Mouse (Mus musculus) adrenal gland, adult 8-10 months (tissue): ENCODE measurements at regions not wholly inside any gene's neighbourhood (a gene's known extent, or its start where the extent isn't known, plus 50 kb on each side); places are given as distances from the start of the nearest gene placed in this dataset.

Experiments used
- DNase-seq: peaks from one replicate; pipeline ENCODE4 v3.0.0; 2022

DNA sequence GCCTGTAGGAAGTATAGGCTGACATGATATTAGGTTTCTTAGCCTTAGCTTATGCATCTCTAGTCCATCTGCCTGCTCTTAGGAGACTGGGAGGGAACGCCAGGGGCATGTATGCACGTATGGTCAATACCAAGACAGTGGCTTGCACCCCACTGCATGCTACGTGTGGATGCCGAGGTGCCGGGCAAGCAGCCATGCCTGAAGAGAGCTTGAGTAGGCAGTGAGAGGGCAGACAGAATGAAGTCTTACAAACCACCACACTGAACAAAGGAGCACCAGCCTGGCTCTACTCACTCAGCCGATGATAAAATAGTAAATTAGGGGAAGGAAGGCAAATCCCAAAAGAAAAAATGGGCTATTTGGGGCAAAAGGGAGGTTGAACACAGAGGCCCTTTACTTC is 245.2 kb upstream of the Fn1 start:
- no peak for DNase-seq

- DNase-seq: no peak
These were observed 244.6 kb upstream of the Fn1 start for GRCm38 (mm10) chr1:71897464-71898051.

- no peak for DNase-seq
These were observed 243.2 kb upstream of the Fn1 start for GRCm38 (mm10) chr1:71896141-71896725.

DNA sequence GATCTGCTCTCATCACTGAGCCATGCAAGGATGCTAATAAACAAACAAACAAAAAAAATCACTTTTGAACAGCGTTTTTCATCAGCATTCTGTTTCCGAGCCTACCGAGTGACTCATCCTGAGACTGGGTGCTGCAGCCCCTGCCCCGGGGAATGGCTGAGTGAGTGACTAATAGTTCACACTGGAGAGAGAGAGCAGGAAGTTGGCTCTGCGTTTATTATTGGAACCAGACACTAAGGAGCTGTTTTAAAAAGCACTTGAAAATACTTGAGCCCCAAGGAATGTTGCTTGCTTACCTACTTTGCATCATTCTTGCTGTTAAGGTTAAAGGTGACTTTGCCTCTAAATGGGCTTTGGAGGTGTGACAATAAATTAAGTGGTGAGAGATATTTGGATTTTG is 240.6 kb upstream of the Fn1 start:
- DNase-seq: no peak

DNA sequence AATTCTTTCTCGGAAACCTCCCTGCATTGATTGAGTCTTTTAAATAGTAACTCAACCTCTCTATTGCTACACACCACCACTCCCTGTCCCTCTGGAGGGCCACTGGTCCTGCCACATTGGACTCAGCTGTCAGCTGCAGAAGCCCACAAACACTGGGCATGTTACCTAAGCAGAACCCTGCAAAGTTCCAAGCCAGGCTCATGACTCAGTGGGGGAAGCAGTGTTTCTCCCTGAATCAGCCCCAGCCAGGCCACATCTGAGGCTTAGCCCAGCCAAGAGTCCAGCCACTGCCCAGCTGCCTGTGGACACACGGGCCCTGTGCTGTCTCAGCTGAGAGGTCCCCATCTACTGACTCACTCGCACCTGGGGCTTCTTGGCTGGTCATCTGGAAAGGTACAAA is 234.8 kb upstream of the Fn1 start:
- no peak for DNase-seq

DNA sequence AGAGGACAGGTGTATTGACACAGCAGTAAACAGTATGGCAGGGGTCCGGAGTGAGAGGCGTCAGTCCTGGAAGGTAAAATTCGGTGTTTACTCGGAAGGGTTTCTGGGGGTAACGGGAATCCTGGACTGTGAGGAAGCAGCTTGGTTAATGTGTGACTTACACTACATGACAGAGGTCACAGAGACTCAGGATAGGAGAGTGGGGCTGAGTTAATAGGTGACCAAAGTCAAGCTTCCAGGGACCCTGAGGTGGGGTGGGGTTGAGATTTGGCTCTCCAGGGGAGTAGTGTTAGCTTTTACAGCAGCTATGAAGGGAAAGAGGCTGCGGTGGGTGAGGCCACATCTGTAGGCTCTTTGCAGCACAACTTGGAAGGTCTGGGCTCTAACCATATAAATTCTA is 233.9 kb upstream of the Fn1 start:
- DNase-seq: no peak

DNA sequence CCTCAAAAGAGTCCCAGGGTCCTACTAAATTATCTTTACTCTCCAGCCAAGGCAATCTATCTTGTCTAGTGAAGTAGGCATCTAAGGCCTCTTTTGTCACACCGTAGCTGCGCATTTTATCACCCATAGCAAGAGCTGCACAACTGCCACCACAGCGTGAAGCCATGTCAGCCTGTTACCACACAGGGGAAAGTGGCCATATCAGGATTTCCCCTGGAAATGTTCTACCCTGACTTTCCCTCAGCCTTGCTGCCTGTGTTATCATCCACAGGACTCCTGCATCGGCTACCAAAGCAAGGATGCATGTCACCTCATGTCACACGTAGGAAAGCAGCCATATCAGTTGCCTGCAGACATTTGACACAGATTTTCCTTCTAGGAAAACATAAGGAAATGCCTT is 233.2 kb upstream of the Fn1 start:
- DNase-seq: no peak

DNA sequence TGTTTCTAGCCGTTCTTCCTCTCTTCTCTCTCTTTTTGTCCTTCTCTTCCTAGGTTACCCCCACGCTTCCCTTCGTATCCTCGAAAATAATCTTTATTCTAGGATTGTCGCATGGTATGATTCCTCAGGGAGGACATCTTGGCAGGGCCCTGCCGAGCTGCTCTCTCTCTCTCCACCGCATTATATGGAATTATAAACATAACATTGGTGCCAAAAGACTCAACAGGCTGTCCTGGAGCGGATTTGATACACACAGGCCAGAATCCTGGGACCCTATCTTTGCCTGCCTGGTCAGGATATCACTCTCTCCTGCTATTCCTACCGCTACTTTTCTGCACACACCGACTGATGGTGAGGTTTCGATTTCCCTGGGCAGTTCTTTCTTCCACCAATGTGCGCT is 228.9 kb upstream of the Fn1 start:
- DNase-seq: no peak

DNA sequence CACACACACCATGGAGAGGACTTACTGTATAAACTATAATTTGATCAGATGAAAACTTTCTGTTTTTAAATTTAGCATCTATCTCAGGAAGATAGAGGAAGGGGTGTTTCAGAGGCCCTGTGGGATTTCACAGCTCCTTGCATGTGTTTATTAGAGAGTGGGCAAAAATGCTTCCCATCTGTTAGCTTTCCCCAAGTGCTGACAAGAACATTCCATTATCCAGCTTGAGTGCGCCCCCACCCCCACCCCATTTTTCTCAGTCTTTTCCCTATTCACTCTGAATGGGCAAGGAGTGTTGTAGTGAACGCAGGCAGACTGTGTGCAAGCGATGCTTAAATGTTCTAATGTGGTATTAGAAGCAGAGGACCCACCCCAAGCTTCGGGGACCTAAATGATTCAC is 228.2 kb upstream of the Fn1 start:
- no peak for DNase-seq

GRCm38 (mm10) chr1:71880480-71880879 is 227.5 kb upstream of the Fn1 start:
- no peak for DNase-seq

GRCm38 (mm10) chr1:71876712-71877401 is 223.9 kb upstream of the Fn1 start:
- DNase-seq: no peak

GRCm38 (mm10) chr1:71874037-71874436 is 221.0 kb upstream of the Fn1 start:
- DNase-seq: no peak

DNA sequence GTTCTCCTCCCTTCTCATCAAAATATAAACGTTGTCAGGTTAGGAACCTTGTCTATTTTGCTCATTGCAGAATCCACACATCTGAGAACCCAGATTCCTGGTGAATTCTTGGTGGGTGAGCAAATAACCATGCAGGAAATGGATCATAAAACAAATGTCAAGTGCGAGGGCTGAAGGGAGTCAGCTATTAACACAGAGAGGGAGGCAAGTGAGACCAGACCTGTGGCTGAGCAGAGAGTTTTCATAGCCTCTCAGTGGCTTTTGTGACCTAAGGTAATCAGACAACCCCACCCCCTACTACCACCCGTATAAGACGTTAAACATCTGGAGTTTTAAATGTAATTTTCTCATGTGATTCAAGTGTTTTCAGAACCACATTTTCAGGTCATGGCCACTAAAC is 212.7 kb upstream of the Fn1 start:
- no peak for DNase-seq

GRCm38 (mm10) chr1:71864749-71865148 is 211.7 kb upstream of the Fn1 start:
- no peak for DNase-seq

DNA sequence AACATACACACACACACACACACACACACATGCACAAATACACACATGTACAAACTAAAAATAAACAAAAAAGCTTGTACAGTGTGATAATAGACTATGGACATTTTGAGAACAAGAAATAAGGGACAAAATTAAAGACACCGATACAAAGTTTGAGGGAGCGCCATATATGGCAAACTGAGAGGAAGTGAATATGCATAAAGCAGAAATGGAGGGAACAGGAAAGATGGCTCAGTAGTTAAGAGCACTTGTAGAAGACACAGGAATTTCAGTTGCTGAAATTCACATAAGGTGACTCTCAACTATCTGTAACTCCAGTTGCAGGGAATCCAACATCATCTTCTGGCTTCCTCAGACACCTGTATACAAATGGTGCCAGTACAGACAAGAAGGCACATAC is 200.2 kb upstream of the Fn1 start:
- DNase-seq: no peak

GRCm38 (mm10) chr1:71851268-71851667 is 198.3 kb upstream of the Fn1 start:
- no peak for DNase-seq

DNA sequence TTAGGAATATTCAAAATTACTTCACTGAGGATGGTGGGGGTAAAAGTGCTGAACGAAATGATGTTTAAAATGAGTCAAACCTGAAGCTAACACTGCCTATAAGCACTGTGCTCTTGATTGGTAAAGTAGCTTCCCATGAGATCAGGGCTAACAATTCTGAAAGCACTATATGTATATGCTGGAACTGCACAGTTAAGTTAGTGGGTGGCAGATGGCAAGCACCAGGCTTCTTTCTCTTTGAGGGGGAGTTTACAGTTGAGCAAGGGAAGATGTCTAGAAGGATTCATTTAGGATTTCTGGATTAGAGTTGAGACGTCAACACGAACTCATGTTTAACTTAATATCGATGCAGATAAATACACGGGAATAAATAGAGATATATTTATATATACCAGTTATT is 195.7 kb upstream of the Fn1 start:
- no peak for DNase-seq

DNA sequence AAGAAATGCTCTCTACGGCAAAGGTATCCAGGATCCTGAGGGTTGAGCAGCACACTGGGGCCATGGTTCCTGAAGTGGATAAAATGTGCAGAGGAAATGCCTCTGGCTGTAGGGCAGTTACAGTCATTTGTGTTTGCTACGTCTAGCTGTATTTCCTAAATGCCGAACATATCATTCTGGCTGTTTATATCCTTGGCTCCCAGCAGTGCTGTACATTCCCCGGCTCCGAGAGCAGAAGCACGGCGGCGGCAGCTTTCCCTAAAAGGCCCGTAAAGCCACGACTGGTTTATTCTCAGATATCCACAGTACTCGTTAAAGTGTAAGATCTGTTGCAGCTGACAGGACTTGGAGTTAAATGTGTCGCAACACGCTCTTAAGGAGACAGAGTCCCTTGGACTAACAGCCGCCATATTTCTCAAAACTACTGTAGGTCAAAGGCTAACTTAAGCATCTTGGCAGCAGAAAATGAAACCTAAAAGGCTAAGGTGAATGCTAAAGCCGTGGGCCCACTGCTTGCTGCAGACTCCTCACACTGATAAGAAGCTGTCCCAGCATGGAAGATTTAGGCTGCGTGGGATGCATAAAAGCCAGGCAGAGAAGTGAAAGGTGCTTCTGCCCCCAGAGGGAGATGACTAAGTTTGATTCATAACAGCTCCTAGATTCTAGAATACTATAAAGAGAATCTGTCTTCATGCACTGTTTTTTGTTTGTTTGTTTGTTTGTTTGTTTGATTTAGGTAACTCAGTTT is 192.1 kb upstream of the Fn1 start:
- DNase-seq: no peak

DNA sequence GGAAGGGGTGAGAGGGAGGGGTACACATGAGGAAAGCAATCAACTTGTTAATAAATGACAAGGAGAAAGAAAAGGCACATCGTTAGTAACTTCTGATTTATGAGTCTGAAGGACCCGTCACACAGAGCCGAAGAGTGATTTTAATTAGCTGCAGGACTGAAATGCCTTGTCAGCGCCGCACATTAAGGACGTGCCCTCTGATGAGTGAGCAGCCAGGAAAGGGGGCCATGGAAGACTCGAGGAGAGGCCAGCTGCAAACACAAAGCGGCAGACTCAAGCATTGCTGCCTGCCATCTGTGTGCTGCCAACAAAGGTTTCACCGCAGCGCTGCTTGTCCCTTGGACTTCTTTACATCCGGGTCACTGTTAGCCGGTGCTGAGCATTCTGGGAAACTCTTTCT is 184.8 kb upstream of the Fn1 start:
- no peak for DNase-seq

DNA sequence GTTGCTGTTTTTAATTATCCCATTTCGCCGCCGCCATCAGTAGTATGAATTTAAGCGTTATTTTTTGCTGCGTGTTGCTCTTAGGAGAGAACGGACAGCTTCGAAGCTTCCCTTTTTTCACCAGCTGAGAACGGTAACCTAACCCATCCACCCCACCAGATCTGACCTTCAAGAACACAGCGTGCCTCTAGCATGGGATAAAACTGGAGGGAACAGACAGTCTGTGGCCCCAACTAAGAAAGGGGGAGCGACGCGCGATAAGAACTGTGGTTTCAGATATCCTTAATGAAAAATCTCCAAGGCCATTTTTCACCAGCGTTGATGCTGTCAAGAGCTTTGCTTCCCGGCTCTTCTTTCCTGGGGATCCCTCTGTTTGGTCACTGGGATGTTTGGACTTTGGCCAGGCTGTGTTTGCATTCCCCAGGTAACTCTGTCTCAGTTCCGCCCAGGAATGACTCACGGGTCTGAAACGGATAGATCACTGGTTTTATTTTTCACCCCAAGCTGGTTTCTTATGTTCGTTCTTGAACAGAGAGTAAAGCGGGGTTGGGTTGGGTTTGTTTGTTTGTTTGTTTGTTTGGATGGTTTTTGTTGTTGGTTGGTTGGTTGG is 184.1 kb upstream of the Fn1 start:
- no peak for DNase-seq

DNA sequence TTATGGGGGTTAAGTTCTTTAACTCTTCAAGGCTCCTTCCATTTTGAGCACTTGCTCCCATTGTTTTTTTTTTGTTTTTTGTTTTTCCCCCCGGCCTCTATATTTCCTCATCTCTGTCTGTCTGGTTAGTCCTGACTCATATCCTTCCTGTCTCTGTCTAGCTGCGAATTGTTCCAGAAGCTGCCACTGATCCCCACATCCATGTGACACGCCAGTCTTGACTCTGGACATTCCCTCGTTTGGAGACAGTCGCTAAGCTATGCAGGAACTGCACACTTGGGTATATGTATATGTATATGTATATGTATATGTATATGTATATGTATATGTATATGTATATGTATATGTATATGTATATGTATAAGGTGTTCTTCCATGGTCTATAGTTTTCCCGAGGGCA is 177.4 kb upstream of the Fn1 start:
- DNase-seq: no peak

- no peak for DNase-seq
These were observed 171.4 kb upstream of the Fn1 start for GRCm38 (mm10) chr1:71824410-71824809.

GRCm38 (mm10) chr1:71822123-71822522 is 169.1 kb upstream of the Fn1 start:
- no peak for DNase-seq
